Mouse (Mus musculus): ENCODE data around the gene Klf8.

DNA sequence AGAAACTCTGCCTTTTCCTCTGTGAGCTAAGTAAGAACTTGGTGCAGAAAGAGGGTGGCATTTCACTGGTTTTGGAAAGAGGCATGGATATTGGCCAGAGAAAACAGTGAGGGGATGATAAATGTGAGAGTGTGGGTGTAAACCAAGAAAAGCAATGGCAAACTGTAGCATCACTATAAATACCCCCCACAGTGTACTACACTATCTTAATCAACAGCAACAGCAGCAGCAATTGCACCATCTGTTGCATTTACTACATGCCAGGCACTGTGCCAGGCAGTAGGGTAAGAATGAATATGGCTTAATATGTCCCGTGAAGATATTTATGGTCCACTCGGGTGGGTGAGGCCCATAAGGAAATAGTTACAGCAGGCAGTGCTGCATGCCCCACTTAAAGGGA, 18.2 kb downstream of the Klf8 start:
- no peak for TF ChIP-seq CTCF (IDR thresholded peaks at IDR 0.05)
- no peak for TF ChIP-seq EP300 (IDR thresholded peaks at IDR 0.05)
